Mouse (Mus musculus) neutrophil, adult 5-6 weeks (primary cell): ENCODE measurements around the gene Defb46. TPM values are rescaled to one million over a fixed set of nuclear protein-coding genes. Genes with fewer than 3 reads are reported as not detected.

Experiments
- ATAC-seq: fragments of 151-379, 151-347 bp; 2 replicates; pipeline ENCODE4 v1.8.0; 2017; ENCODE audit warnings: mild to moderate bottlenecking, moderate TSS enrichment; ENCODE audit not compliant: insufficient number of reproducible peaks, poor library complexity, low FRiP score, severe bottlenecking; ENCODE audit errors: extremely low read depth
- total RNA-seq: library from RNA; stranded (forward); fragments of 200-1000 nt; gene quantifications from 2 replicates; pipeline ENCODE4 v1.2.3, GENCODE M21; 2017

Defb46 gene
- not detected in 2 replicates for total RNA-seq

GRCm38 (mm10) chr8:19239616-19240015 is at the start of gene Defb46:
TSS of gene Defb46 (plus strand) at chr8:19239916.
- no peak for ATAC-seq

- ATAC-seq = no peak
Observed at GRCm38 (mm10) chr8:19225161-19225560, 14.6 kb upstream of the Defb46 start, which contains the start of gene Defb6. TSS of gene Defb6 (plus strand) at chr8:19225478.

DNA sequence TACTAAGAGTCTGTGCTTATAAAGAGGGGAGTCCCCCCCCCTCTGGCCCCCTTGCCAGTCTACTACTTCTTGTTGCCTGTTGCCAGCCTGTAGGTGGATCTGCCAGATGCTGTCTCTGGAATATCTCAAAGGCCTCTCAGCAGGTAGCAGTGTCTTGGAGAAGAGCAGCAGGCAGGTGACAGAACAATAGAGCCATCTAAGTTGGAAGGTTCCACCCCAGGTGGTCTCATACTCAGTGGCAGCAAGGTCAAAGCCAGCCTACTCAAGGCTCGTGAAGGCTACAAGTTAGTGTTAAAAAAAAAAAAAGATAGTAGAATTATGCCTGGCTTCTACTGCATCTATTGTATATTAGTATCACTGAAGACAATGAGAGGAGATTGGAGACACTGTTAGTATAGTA is 1.6 kb upstream of the Defb46 start:
- no peak for ATAC-seq

GRCm38 (mm10) chr8:19247280-19247679 is 7.6 kb downstream of the Defb46 start, which contains the start of gene Defb5:
TSS of gene Defb5 (plus strand) at chr8:19247580.
- no peak for ATAC-seq

DNA sequence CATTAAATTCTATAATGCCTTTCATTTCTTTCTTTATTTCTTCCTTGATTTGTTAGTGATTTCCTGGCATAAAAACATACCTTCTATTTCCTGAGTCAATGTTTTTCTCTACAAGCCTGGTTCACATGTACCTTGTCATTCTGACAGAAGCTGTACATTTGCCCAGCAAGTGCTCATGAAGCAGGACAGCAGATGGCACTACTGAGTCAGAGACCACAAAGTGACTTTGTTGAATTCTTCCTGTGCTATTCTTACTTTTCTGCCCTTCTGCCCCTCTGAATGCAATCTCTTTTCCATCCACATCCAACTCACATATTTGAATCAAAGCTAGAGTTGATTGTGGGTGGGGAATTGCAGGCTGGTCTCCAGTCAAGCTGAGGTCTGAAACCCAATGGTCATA is 18.4 kb downstream of the Defb46 start:
- no peak for ATAC-seq

- no peak for ATAC-seq
Observed at GRCm38 (mm10) chr8:19259667-19260066, 20.0 kb downstream of the Defb46 start.

Other genes with a start within 250 kb of the Defb46 start
- gene Defb37, start 248.9 kb upstream of the Defb46 start, total RNA-seq = not detected in 2 replicates
- gene Defb38, start 213.3 kb upstream of the Defb46 start, total RNA-seq = not detected in 2 replicates
- gene Defb39, start 175.1 kb upstream of the Defb46 start, total RNA-seq = not detected in 2 replicates
- not detected in 2 replicates for gene Defb12, start 125.1 kb upstream of the Defb46 start, total RNA-seq
- gene Defb34, start 116.2 kb upstream of the Defb46 start, total RNA-seq = not detected in 2 replicates
- gene Gm45826, start 99.1 kb upstream of the Defb46 start, total RNA-seq = 4.5 TPM in 1 of 2 replicates, not detected in the other
- 7.0 TPM in 1 of 2 replicates, not detected in the other for gene Defb14, start 45.6 kb upstream of the Defb46 start, total RNA-seq
- not detected in 2 replicates for gene Defb4, start 41.2 kb upstream of the Defb46 start, total RNA-seq
- not detected in 2 replicates for gene Defb6, start 14.4 kb upstream of the Defb46 start, total RNA-seq
- gene Defb5, start 7.7 kb downstream of the Defb46 start, total RNA-seq = not detected in 2 replicates
- gene Defb3, start 53.4 kb downstream of the Defb46 start, total RNA-seq = not detected in 2 replicates
- not detected in 2 replicates for gene Defb8, start 207.7 kb downstream of the Defb46 start, total RNA-seq